Mouse (Mus musculus): ENCODE measurements around the gene Pnrc1. TPM values are rescaled to one million over a fixed set of nuclear protein-coding genes. Genes with fewer than 3 reads are reported as not detected.

Pnrc1 gene
- polyA plus RNA-seq, 1 experiment from 2014 or later, result 42.6 TPM

DNA sequence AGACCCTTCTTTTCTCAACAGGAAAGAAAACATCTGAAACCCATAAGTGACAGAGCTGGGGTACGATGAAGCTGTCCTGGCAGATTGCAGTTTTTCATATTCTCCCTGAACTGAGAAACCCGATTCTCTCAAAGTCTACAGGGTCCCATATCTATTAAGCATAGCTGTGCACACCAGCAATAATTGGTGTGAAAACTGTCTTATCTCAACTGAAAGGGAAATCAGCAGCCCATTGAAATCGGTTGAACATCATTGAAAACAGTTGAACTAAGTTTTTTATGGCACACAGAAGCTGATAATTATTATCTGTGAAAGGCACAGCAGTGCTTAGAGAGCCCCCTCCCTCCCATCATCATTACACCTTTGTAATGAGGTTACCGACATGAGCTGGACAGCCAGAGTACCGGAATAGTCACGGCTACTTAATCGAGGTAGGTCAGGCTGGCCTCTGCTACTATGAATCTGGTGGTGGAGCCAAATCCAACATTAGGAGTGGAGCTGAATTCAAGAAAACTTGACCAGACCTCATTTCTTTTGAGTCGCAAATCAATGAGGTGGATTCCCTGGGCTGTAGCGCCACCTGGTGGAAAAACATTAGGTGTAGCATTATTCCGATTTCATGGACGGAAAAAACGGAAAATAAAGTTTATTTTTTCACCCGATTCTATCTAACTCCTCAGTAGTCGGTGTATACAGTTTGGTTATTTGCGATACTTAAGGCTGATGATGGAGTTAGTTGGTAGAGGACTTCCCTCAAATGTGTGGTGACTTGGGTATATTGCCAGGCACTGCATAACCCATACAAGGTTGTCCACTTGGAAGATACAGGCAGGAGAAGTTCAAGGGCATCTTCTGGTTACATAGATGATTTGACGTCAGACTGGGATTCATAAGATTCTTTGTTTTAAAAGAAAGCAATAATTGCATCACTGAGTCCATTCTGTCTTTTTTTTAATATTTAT, 2.7 kb upstream of the Pnrc1 start:
- H3K27me3 ChIP-seq (replicated peaks), result peaks cover 15% of the 10 kb centered on the region; the same call in 1 of the 2 replicates
- H3K9ac ChIP-seq, result no peak overlapping the region
- H3K4me2 ChIP-seq, result peak overlapping the region; percentile 19
- peaks cover 4% of the 10 kb centered on the region; the same call in 1 of the 2 replicates for H3K4me1 ChIP-seq
- 10% methylated on average over 16 of the region's 16 CpGs for WGBS (ENCODE audit: insufficient replicate concordance)
- no peak overlapping the region for H3K4me3 ChIP-seq
- ATAC-seq, result peak; percentile 57
- H3K36me3 ChIP-seq, result no peaks in the 10 kb centered on the region
- no peaks in the 10 kb centered on the region for H3K9me3 ChIP-seq (replicated peaks)
- no peak overlapping the region for H3K27ac ChIP-seq

DNA sequence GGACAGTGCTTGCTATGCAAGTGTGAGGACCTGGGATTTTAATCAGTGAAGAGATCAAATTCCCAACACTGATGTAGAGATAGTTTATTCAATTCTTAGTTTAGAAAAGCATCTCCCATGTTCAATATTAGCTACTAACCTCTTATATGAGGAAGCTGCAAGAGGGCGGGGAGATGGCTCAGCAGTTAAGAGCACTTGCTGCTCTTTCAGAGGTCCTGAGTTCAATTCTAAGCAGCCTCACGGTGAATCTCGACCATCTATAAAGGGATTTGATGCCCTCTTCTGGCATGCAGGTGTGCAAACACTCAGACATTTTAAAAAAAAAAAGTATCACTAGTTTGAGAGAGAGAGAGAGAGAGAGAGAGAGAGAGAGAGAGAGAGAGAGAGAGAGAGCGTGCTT, 915 bp upstream of the Pnrc1 start:
- H3K36me3 ChIP-seq, result no peaks in the 10 kb centered on the region
- 47% methylated on average over 4 of the region's 4 CpGs for WGBS (ENCODE audit: insufficient replicate concordance)
- H3K27me3 ChIP-seq (replicated peaks), result peaks cover 15% of the 10 kb centered on the region; the same call in 1 of the 2 replicates
- H3K4me1 ChIP-seq, result peaks cover 4% of the 10 kb centered on the region; the same call in 1 of the 2 replicates
- no peak overlapping the region for H3K4me2 ChIP-seq
- ATAC-seq, result no peak
- H3K4me3 ChIP-seq, result no peak overlapping the region
- H3K9me3 ChIP-seq (replicated peaks), result no peaks in the 10 kb centered on the region
- H3K9ac ChIP-seq, result no peak overlapping the region
- no peak overlapping the region for H3K27ac ChIP-seq

DNA sequence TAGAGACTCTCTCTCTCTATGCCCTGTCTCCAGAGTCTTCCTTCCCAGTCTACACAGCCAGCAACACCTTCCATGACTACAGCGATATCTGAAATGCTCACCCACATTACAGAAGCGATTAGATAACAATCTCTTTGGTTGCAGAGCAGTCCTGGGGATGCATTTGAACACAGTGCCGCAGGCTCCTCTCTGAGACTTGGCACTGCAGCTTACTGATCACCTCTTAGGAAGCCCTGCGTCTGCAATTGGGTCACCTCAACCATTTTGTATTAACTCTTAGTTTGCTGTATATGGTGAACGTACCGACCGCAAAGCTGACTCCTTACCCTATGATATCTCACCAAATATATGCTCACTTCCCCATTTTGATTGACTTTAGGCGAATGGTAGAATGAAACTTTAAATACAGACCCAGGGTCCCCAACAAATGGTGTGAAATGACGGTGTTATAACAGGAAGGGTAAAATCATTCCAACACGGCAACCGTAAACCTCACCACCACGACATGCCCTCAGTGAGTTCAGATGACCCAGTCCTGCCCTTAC, 785 bp downstream of the Pnrc1 start:
- Histone ChIP-seq H3K4me1 (peaks cover 4% of the 10 kb centered on the region; the same call in 1 of the 2 replicates), H3K4me3 (no peak overlapping the region), H3K27me3 (replicated peaks) (0 out of 2 replicates have a peak, but pooled peaks cover 9% of the 10 kb centered on the region), H3K27ac (no peak overlapping the region), H3K36me3 (no peaks in the 10 kb centered on the region), H3K9me3 (replicated peaks) (no peaks in the 10 kb centered on the region), H3K4me2 (no peak overlapping the region), H3K9ac (no peak overlapping the region)
- WGBS (ENCODE audit: insufficient replicate concordance), result 65% methylated on average over 12 of the region's 12 CpGs
- ATAC-seq, result no peak

DNA sequence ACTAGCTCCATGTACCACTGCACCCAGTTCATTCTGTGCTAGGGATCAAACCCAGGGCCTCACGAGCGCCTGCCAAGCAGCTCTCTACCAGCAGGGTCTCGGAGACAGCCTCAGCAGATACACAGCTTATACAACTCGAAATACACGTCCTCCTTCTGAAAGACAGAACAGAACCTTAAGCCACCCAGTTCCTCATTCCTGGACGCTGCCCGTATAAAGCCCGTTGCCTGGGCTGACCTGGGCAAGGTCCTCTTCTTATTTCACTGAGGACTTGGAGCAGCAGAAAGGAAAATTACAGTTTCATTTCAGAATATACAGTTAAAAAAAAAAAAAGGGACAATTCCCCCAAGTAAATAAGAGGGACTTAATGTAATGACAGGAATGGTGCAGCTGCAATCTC, 4.5 kb downstream of the Pnrc1 start:
- Histone ChIP-seq H3K4me1 (no peaks in the 10 kb centered on the region; the same call in 1 of the 2 replicates), H3K4me2 (no peak overlapping the region), H3K27ac (no peak overlapping the region), H3K9me3 (replicated peaks) (no peaks in the 10 kb centered on the region), H3K27me3 (replicated peaks) (0 out of 2 replicates have a peak, but pooled peaks cover 5% of the 10 kb centered on the region), H3K36me3 (no peaks in the 10 kb centered on the region), H3K4me3 (no peak overlapping the region), H3K9ac (no peak overlapping the region)
- ATAC-seq, result no peak
- 52% methylated on average over 8 of the region's 8 CpGs for WGBS (ENCODE audit: insufficient replicate concordance)

DNA sequence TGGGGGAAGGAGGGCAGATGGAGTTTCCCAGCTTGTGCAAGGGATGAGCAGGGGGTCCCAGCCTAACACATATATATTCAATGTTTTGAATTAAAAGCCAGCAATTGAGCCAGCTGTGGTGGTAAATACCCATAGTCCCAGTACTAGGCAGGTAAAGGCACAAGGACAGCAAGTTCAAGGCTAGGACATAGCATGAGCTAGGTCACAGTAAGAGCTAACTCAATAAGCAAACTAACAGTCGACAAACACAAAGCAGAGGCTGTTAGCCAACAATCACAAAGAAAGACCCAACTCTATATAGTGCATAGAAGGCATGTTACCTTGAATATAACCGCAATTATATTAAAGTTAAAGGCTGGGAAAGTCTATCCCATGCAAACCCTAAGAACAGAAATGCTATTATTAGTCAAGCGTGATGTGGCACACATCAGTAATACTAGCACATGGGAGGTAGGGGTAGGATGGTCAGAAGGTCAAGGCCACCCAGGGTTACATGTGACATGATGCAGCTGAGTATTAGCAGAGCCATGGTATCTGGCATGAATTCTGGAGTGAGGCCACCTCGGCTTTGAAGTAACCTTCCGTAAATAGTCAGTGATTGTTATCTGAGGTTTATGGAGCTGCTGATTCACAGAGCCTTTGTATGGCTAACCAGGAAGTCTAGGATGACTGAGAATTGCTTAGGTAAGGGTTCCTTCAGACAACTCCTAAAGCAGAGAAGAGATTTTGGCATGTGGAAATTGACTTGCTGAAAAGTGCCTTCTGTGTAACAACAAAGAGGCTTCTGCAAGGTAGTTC, 5.7 kb downstream of the Pnrc1 start:
- H3K4me3 ChIP-seq, result no peak overlapping the region
- no peak overlapping the region for H3K9ac ChIP-seq
- ATAC-seq, result no peak
- no peak overlapping the region for H3K4me2 ChIP-seq
- WGBS (ENCODE audit: insufficient replicate concordance), result 52% methylated on average over 5 of the region's 5 CpGs
- H3K27ac ChIP-seq, result no peak overlapping the region
- H3K27me3 ChIP-seq (replicated peaks), result 0 out of 2 replicates have a peak, but pooled peaks cover 5% of the 10 kb centered on the region
- no peaks in the 10 kb centered on the region; the same call in 1 of the 2 replicates for H3K4me1 ChIP-seq
- H3K9me3 ChIP-seq (replicated peaks), result no peaks in the 10 kb centered on the region
- no peaks in the 10 kb centered on the region for H3K36me3 ChIP-seq

DNA sequence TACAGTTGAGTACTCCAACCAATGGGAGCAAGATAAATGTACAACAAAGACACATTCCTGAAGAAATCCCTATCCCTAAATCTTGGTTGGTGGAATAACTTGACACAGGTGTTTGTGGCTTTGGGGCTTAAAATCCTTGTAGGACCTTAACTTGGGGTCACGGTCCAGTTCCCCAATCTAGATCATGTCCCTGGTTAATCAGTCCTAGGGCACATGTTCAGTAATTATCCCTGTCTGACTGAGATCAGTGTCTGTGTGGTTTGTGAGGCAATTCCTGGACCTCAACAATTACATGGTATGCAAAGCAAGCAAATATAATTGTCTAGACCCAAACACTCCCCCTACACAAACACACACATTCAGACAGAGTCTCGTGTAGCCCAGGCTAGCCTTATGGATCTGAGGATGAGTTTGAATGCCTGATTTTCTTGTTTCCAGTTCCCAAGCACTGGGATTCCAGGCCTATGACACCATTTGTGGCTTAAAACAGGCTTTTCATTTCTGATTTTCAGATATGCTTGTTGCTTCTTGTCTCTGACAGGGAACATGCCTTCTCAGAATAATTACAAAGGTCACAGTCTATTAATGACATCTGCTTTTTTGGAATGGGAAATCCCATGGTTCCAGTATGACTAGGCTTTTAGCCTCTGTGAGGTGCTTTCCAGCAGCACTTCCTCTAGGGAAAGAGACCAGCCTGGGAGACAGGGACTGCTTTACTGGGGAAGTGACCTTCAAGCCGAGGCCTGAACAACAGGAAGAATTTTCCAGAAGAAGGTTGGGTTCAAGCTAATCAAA, 7.9 kb downstream of the Pnrc1 start:
- Histone ChIP-seq H3K9ac (no peak overlapping the region), H3K4me2 (no peak overlapping the region), H3K36me3 (no peaks in the 10 kb centered on the region), H3K27ac (no peak overlapping the region), H3K4me3 (no peak overlapping the region), H3K9me3 (replicated peaks) (no peaks in the 10 kb centered on the region), H3K4me1 (no peaks in the 10 kb centered on the region), H3K27me3 (replicated peaks) (0 out of 2 replicates have a peak, but pooled peaks cover 5% of the 10 kb centered on the region)
- no peak for ATAC-seq
- WGBS (ENCODE audit: insufficient replicate concordance), result 62% methylated on average over 3 of the region's 3 CpGs

DNA sequence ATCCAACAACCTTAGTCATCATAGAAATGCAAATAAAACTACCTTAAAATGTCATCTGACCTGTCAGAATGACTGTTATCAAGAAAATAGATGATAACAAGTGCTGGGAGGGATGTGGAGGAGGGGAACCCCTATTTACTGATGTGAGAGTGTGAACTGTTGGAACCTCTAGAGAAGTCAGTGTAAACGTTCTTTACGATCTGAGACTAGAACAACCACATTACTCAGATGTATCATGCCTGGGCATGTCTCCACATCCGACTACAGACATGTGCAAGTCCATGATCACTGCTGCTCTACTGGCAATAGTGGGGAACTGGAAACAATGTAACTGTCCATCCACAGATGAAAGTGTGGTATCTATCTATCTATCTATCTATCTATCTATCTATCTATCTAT, 16.5 kb downstream of the Pnrc1 start:
- Histone ChIP-seq H3K4me2 (no peak overlapping the region), H3K27ac (no peak overlapping the region), H3K4me3 (no peak overlapping the region), H3K27me3 (replicated peaks) (no peaks in the 10 kb centered on the region), H3K9ac (no peak overlapping the region), H3K9me3 (replicated peaks) (no peaks in the 10 kb centered on the region), H3K36me3 (no peaks in the 10 kb centered on the region), H3K4me1 (no peaks in the 10 kb centered on the region)
- WGBS (ENCODE audit: insufficient replicate concordance), result 64% methylated on average over 3 of the region's 3 CpGs
- no peak for ATAC-seq

DNA sequence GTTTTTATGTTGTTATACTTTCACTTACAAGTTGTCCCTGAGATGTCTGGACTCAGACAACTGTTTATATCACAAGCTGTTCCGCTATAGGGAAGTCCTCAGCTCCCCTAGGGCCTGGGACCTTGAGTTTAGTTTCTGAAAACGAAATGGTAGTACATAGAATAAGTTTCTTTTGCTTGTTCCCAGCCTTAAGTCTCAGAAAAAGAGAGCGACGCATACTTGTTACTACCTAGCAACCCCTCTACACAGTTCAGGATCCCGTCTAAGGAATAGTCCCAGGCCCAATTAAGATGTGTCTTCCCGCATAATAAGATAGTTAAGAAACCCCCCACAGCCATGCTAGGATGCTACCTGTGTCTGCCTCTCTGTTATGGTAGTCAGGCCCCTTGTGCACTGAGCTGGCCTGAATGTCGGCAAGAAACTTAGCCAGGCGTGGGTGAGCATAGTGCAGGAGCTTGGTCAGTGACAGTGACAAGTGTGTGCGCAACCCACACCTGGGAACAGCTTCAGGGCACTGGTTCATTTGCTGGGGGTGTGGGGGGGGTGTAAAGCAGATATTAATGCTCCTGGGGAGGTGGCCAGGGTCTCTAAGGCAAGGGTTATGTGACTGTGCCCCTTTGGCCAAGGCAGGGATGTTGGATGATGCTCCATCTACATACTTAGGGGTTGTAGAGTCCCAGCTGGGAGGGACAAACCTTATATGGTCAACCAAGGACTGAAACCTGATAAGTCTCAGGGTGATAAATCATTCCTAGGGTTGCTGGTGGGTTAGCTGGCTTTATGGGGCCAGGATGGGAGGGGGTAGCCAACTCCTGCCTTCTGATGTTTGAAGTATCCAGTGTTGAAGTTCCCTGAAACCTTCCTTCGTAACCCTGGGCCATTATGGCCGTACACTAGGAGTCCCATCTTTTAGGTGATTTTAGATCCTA, 19.3 kb downstream of the Pnrc1 start:
- H3K9ac ChIP-seq, result no peak overlapping the region
- no peak overlapping the region for H3K27ac ChIP-seq
- H3K9me3 ChIP-seq (replicated peaks), result no peaks in the 10 kb centered on the region
- no peaks in the 10 kb centered on the region for H3K36me3 ChIP-seq
- no peak overlapping the region for H3K4me3 ChIP-seq
- ATAC-seq, result no peak
- WGBS (ENCODE audit: insufficient replicate concordance), result 79% methylated on average over 11 of the region's 11 CpGs
- no peak overlapping the region for H3K4me2 ChIP-seq
- no peaks in the 10 kb centered on the region for H3K27me3 ChIP-seq (replicated peaks)
- H3K4me1 ChIP-seq, result no peaks in the 10 kb centered on the region

DNA sequence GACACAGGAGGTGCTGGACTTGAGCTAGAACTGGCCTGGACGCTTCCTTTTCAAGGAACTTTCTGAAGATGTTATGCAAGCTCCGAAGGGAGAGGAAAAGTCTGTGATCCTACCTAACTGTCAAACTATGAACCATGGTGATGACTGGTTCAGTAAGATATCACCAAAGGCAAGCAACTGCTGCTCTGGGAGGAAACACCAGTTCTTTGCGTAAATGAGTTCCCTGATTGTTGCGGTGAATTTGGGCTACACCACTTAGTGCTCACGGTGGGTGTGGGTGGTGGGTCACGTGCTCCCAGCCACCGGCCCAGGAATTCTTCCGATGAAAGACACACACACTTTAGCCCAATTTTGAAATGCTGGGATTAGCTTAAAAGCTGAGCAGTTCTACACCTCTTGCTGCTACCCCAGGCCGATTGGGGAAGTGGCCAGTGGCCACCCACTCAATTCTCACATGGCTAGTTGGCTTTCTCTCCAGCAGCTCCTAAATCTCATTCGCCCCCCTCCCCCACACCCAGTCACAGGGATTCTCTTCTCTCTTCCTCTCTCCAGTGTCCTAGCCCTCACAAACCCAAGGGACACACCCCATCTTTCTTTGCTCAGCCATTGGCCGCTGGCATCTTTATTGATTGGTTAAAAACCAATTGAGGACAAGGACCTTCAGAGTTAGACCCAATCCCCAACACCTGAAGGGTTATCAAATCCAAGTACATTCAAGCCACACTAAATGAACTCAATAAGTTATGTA, 24.8 kb downstream of the Pnrc1 start:
- H3K9ac ChIP-seq, result no peak overlapping the region
- ATAC-seq, result no peak
- H3K4me3 ChIP-seq, result no peak overlapping the region
- no peak overlapping the region for H3K27ac ChIP-seq
- 52% methylated on average over 11 of the region's 11 CpGs for WGBS (ENCODE audit: insufficient replicate concordance)
- no peaks in the 10 kb centered on the region for H3K9me3 ChIP-seq (replicated peaks)
- no peaks in the 10 kb centered on the region for H3K36me3 ChIP-seq
- H3K27me3 ChIP-seq (replicated peaks), result no peaks in the 10 kb centered on the region
- H3K4me2 ChIP-seq, result no peak overlapping the region
- peaks cover 7% of the 10 kb centered on the region; the same call in 1 of the 2 replicates for H3K4me1 ChIP-seq

DNA sequence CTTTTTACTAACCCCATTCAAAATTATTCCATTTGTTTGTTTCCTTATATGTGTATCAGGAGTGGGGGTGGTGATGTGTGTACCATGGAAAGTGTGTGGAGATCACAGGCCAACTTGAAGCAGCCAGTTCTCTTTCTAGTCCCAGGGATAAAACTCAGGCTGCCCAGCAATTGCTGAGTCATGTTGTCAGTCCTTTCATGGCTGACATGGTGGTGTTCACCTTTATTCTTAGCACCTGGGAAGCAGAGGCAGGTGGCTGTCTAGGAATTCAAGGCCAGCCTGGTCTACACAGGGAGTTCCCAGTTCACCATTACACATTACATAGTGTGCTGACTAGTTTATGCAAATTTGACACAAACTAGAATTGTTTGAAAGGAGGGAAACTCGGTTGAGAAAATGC, 27.1 kb downstream of the Pnrc1 start:
- 62% methylated on average over 1 of the region's 1 CpGs for WGBS (ENCODE audit: insufficient replicate concordance)
- H3K4me2 ChIP-seq, result no peak overlapping the region
- no peak for ATAC-seq
- no peaks in the 10 kb centered on the region for H3K36me3 ChIP-seq
- peaks cover 8% of the 10 kb centered on the region; the same call in 1 of the 2 replicates for H3K4me1 ChIP-seq
- H3K9ac ChIP-seq, result no peak overlapping the region
- no peak overlapping the region for H3K27ac ChIP-seq
- no peaks in the 10 kb centered on the region for H3K9me3 ChIP-seq (replicated peaks)
- no peak overlapping the region for H3K4me3 ChIP-seq
- no peaks in the 10 kb centered on the region for H3K27me3 ChIP-seq (replicated peaks)
